Mouse (Mus musculus): ENCODE results near the gene Net1. TPM values are rescaled to one million over a fixed set of nuclear protein-coding genes. Genes with fewer than 3 reads are reported as not detected.
A peak's percentile ranks its signal among the peaks of the same experiment; 100 is the strongest.

Gene Net1
- polyA plus RNA-seq, 1 experiment from 2014 or later, result 7.3 TPM

DNA sequence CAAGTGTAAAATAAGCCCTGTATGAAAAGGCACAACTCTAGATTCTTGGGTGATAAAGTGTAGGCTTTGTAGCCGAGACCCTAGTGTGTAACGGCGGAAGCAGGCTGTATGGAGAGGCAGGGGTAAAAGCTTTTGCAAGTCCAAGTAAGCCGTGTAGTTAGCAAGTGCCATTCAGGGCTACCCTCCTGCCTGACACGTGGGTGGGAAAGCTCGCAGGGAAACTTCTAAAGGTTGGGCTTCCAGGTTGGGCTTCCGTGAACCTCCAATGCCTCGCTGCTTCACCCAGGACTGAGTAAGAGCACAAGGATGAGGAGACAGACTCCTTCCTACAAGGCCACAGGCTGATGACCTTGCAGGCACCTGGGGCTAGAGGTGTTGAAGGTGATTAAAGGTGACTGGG lies 23.5 kb downstream of the Net1 start:
- WGBS, result 78% methylated on average over 8 of the region's 8 CpGs
- H3K9ac ChIP-seq (replicated peaks; ENCODE audit: low read depth, low read length), result no peak overlapping the region
- no peak overlapping the region for H3K4me3 ChIP-seq (ENCODE audit: low read depth, low read length)
- no peaks in the 10 kb centered on the region for H3K27me3 ChIP-seq (ENCODE audit: control insufficient read depth, insufficient read depth, low read length)
- no peaks in the 10 kb centered on the region for H3K36me3 ChIP-seq (ENCODE audit: control insufficient read depth, insufficient read depth, low read length)
- no peaks in the 10 kb centered on the region for H3K4me1 ChIP-seq (ENCODE audit: control insufficient read depth, insufficient read depth, low read length)
- no peaks in the 10 kb centered on the region for H3K9me3 ChIP-seq (ENCODE audit: control insufficient read depth, low read length)
- no peak overlapping the region for H3K4me2 ChIP-seq (ENCODE audit: low read depth, low read length)
- no peak overlapping the region for H3K27ac ChIP-seq (ENCODE audit: low read depth, low read length)
- no peak for ATAC-seq (ENCODE audit: low read depth)

DNA sequence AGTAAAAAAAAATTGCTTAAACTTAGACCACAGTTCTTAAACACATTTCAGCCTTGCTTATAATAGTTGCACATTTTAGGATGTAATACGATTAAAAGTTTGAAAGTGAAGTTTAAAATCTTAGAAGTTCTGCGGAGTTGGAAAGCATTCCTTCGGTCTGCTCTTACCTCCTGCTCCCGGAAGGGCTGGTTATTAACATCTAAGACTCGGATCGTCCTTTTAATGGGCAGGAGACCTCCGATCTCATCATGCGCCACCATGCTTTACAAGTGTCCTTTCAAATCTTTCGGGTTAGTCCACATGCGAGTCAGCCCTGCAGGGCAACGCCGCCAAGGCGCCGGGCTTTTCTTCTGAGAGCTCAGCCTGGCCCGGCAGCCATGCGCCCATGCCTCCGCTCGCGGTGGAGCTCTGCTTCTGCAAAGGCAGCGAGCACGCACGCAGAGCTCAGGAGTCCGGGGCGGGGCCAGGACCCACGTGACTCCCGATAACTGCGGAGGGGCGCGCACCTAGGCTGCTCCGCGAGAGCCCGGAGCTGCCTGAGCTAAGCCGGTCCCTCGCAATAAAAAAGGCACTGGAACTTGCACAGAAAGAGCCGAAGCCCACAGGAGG lies 24.8 kb downstream of the Net1 start:
- H3K36me3 ChIP-seq (ENCODE audit: control insufficient read depth, insufficient read depth, low read length), result no peaks in the 10 kb centered on the region
- H3K4me3 ChIP-seq (ENCODE audit: low read depth, low read length), result peak overlapping the region; percentile 41
- H3K27me3 ChIP-seq (ENCODE audit: control insufficient read depth, insufficient read depth, low read length), result no peaks in the 10 kb centered on the region
- ATAC-seq (ENCODE audit: low read depth), result peak; percentile 99
- under 1% methylated on average over 35 of the region's 35 CpGs for WGBS
- peak overlapping the region; percentile 50; the same call in 1 of the 2 replicates for H3K9ac ChIP-seq (replicated peaks; ENCODE audit: low read depth, low read length)
- H3K27ac ChIP-seq (ENCODE audit: low read depth, low read length), result no peak overlapping the region
- H3K9me3 ChIP-seq (ENCODE audit: control insufficient read depth, low read length), result no peaks in the 10 kb centered on the region
- no peaks in the 10 kb centered on the region for H3K4me1 ChIP-seq (ENCODE audit: control insufficient read depth, insufficient read depth, low read length)
- peak overlapping the region; percentile 80 for H3K4me2 ChIP-seq (ENCODE audit: low read depth, low read length)

DNA sequence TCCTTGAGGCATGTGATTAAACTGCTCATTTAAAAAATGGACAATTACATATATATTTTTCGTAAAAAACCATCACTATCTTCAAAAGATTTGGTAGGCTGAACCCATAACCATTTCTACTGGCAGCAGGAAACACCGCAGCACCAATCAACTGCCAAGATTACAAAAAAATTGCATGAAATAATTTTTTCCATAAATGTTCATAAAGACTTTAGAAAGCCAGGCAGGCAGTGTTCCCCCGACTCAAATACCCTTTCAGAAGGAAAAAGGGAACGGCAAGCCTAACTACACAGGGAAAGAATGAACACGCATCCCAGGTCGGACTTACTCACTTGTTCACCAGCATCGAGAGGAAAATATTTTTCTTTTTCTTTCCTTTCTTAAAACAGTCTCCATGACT lies 25.4 kb downstream of the Net1 start:
- Histone ChIP-seq H3K9me3 (ENCODE audit: control insufficient read depth, low read length) (no peaks in the 10 kb centered on the region), H3K4me2 (ENCODE audit: low read depth, low read length) (peak overlapping the region; percentile 80), H3K9ac (replicated peaks; ENCODE audit: low read depth, low read length) (no peak overlapping the region; the same call in 1 of the 2 replicates), H3K27me3 (ENCODE audit: control insufficient read depth, insufficient read depth, low read length) (no peaks in the 10 kb centered on the region), H3K4me3 (ENCODE audit: low read depth, low read length) (peak overlapping the region; percentile 41; the same call in 1 of the 2 replicates), H3K27ac (ENCODE audit: low read depth, low read length) (no peak overlapping the region), H3K36me3 (ENCODE audit: control insufficient read depth, insufficient read depth, low read length) (no peaks in the 10 kb centered on the region), H3K4me1 (ENCODE audit: control insufficient read depth, insufficient read depth, low read length) (no peaks in the 10 kb centered on the region)
- WGBS, result 30% methylated on average over 7 of the region's 7 CpGs
- no peak for ATAC-seq (ENCODE audit: low read depth)

DNA sequence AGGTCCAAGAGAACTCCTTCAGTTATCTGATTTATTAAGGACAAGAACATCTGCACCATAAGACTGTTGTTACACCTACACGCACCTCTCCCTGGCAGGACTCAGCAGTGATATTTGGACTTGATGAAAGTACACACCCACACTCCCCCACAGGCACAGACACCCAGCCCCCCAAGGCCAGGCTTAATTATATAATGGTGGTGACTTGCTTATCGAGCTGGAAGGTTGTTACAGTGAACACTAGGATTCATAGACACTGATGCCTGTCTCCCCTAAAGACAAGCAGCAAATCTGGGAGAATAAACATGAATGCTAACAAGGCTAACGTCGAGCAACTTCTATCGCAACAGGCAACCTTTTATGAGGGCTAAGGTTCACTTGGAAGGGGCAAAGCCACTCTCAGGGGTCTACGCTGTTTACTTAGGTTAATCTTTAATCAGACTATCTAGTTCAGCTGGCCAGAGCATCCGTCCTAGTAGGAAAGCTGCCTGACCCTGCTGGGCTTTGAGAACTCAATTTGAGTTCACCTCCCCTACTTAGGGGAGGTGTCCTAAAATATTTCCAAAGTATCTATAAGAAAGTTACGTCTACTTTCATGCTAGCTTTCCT lies 26.4 kb downstream of the Net1 start:
- no peak overlapping the region for H3K27ac ChIP-seq (ENCODE audit: low read depth, low read length)

DNA sequence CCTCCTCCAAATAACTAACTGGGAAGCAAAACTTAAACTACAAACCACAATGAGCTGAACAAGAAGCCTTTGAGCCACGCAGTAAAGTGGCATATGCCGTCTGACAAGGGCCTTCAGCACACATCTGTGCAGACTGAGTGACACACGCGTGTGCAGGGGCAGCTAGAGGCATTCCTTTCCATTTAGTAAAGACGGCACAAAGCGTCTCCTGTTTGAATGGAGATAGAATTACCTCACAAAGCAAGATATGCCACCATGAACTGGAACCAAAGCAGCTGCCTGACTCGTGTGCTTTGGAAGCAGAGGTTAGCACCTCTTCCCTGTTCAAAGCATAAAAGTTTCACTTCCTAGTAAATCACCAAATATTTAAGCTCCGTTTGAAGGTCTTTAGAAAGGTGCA lies 28.0 kb downstream of the Net1 start:
- no peak for ATAC-seq (ENCODE audit: low read depth)
- Histone ChIP-seq H3K27ac (ENCODE audit: low read depth, low read length) (no peak overlapping the region), H3K27me3 (ENCODE audit: control insufficient read depth, insufficient read depth, low read length) (no peaks in the 10 kb centered on the region), H3K9me3 (ENCODE audit: control insufficient read depth, low read length) (no peaks in the 10 kb centered on the region), H3K4me2 (ENCODE audit: low read depth, low read length) (no peak overlapping the region), H3K9ac (replicated peaks; ENCODE audit: low read depth, low read length) (no peak overlapping the region), H3K4me1 (ENCODE audit: control insufficient read depth, insufficient read depth, low read length) (no peaks in the 10 kb centered on the region), H3K4me3 (ENCODE audit: low read depth, low read length) (no peak overlapping the region), H3K36me3 (ENCODE audit: control insufficient read depth, insufficient read depth, low read length) (peaks cover 5% of the 10 kb centered on the region; the same call in 1 of the 2 replicates)
- WGBS, result 17% methylated on average over 8 of the region's 8 CpGs

More for the DNA sequence above, 26.4 kb downstream of the Net1 start:
- 45% methylated on average over 8 of the region's 8 CpGs for WGBS
- Histone ChIP-seq H3K27me3 (ENCODE audit: control insufficient read depth, insufficient read depth, low read length) (no peaks in the 10 kb centered on the region), H3K9me3 (ENCODE audit: control insufficient read depth, low read length) (no peaks in the 10 kb centered on the region), H3K4me2 (ENCODE audit: low read depth, low read length) (no peak overlapping the region), H3K9ac (replicated peaks; ENCODE audit: low read depth, low read length) (no peak overlapping the region), H3K36me3 (ENCODE audit: control insufficient read depth, insufficient read depth, low read length) (peaks cover 5% of the 10 kb centered on the region; the same call in 1 of the 2 replicates), H3K4me3 (ENCODE audit: low read depth, low read length) (no peak overlapping the region; the same call in 1 of the 2 replicates), H3K4me1 (ENCODE audit: control insufficient read depth, insufficient read depth, low read length) (no peaks in the 10 kb centered on the region)
- no peak for ATAC-seq (ENCODE audit: low read depth)

GRCm38 (mm10) chr13:3889111-3889510 lies 28.9 kb downstream of the Net1 start:
- Histone ChIP-seq H3K36me3 (ENCODE audit: control insufficient read depth, insufficient read depth, low read length) (peaks cover 5% of the 10 kb centered on the region; the same call in 1 of the 2 replicates), H3K9ac (replicated peaks; ENCODE audit: low read depth, low read length) (no peak overlapping the region), H3K9me3 (ENCODE audit: control insufficient read depth, low read length) (no peaks in the 10 kb centered on the region), H3K27me3 (ENCODE audit: control insufficient read depth, insufficient read depth, low read length) (no peaks in the 10 kb centered on the region), H3K4me1 (ENCODE audit: control insufficient read depth, insufficient read depth, low read length) (no peaks in the 10 kb centered on the region), H3K4me3 (ENCODE audit: low read depth, low read length) (no peak overlapping the region), H3K4me2 (ENCODE audit: low read depth, low read length) (no peak overlapping the region), H3K27ac (ENCODE audit: low read depth, low read length) (no peak overlapping the region)
- no peak for ATAC-seq (ENCODE audit: low read depth)
- WGBS, result 92% methylated on average over 3 of the region's 3 CpGs

DNA sequence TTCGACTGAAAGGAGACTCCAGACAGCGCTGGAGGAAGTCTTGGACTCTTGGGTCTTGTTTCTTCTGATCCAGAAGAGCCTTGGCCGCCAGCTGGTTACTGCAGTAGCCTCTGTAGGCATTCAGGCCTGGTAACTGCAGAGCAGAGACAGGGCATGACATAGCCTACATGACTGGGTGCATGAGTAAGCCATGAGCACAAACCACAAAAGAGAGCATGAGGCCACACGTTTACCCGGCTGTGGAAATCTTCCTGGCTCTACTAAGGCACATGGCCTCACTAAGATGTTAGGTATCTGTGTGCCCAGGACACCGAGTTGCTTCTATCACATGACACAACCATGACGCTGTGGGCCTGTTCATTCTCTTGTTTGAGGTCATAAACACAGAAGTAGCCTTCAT lies 31.4 kb downstream of the Net1 start:
- ATAC-seq (ENCODE audit: low read depth), result no peak
- Histone ChIP-seq H3K36me3 (ENCODE audit: control insufficient read depth, insufficient read depth, low read length) (peaks cover 5% of the 10 kb centered on the region; the same call in 1 of the 2 replicates), H3K4me1 (ENCODE audit: control insufficient read depth, insufficient read depth, low read length) (no peaks in the 10 kb centered on the region), H3K4me2 (ENCODE audit: low read depth, low read length) (no peak overlapping the region), H3K9me3 (ENCODE audit: control insufficient read depth, low read length) (no peaks in the 10 kb centered on the region), H3K4me3 (ENCODE audit: low read depth, low read length) (no peak overlapping the region), H3K27me3 (ENCODE audit: control insufficient read depth, insufficient read depth, low read length) (no peaks in the 10 kb centered on the region), H3K9ac (replicated peaks; ENCODE audit: low read depth, low read length) (no peak overlapping the region), H3K27ac (ENCODE audit: low read depth, low read length) (no peak overlapping the region)
- 96% methylated on average over 7 of the region's 7 CpGs for WGBS

GRCm38 (mm10) chr13:3877679-3878220 lies 40.3 kb downstream of the Net1 start:
- WGBS, result 68% methylated on average over 4 of the region's 4 CpGs

DNA sequence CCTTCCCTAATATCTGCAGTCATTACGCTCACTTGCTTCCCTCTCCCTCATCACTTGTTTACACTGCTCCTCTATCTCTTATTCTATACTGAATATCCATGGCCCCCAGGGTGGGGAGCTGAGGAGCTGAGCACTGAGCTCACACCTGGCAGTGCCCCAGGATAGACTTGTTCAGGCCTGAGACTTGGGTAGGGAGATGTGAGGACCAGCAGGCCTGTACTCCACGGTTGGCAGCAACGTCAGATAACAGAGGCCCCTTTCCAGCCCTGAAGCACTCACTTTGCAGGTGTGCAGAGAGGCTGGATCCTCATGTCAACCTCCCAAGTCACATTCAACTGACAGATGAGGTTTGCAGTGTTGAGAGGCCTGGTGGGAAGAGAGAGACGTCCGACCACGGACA lies 40.8 kb downstream of the Net1 start:
- H3K36me3 ChIP-seq (ENCODE audit: control insufficient read depth, insufficient read depth, low read length), result no peaks in the 10 kb centered on the region
- H3K27ac ChIP-seq (ENCODE audit: low read depth, low read length), result no peak overlapping the region
- ATAC-seq (ENCODE audit: low read depth), result no peak
- H3K4me3 ChIP-seq (ENCODE audit: low read depth, low read length), result no peak overlapping the region
- 89% methylated on average over 6 of the region's 6 CpGs for WGBS
- H3K9me3 ChIP-seq (ENCODE audit: control insufficient read depth, low read length), result no peaks in the 10 kb centered on the region
- no peaks in the 10 kb centered on the region for H3K27me3 ChIP-seq (ENCODE audit: control insufficient read depth, insufficient read depth, low read length)
- H3K9ac ChIP-seq (replicated peaks; ENCODE audit: low read depth, low read length), result no peak overlapping the region
- H3K4me2 ChIP-seq (ENCODE audit: low read depth, low read length), result no peak overlapping the region
- H3K4me1 ChIP-seq (ENCODE audit: control insufficient read depth, insufficient read depth, low read length), result no peaks in the 10 kb centered on the region

More at GRCm38 (mm10) chr13:3877679-3878220, 40.3 kb downstream of the Net1 start:
- H3K9ac ChIP-seq (replicated peaks; ENCODE audit: low read depth, low read length), result no peak overlapping the region
- H3K27ac ChIP-seq (ENCODE audit: low read depth, low read length), result no peak overlapping the region
- no peak for ATAC-seq (ENCODE audit: low read depth)
- no peaks in the 10 kb centered on the region for H3K36me3 ChIP-seq (ENCODE audit: control insufficient read depth, insufficient read depth, low read length)
- H3K27me3 ChIP-seq (ENCODE audit: control insufficient read depth, insufficient read depth, low read length), result no peaks in the 10 kb centered on the region
- H3K4me3 ChIP-seq (ENCODE audit: low read depth, low read length), result no peak overlapping the region
- no peak overlapping the region for H3K4me2 ChIP-seq (ENCODE audit: low read depth, low read length)
- no peaks in the 10 kb centered on the region for H3K4me1 ChIP-seq (ENCODE audit: control insufficient read depth, insufficient read depth, low read length)
- H3K9me3 ChIP-seq (ENCODE audit: control insufficient read depth, low read length), result no peaks in the 10 kb centered on the region
